Mouse (Mus musculus) ES-E14 (cell line): ENCODE data around the gene Pkhd1.

Source experiments
- CHD2 ChIP-seq: IDR thresholded peaks from 2 replicates; pipeline ENCODE4 v1.6.1; 2014; ENCODE audit warnings: mild to moderate bottlenecking, low read depth, low read length, inconsistent platforms
- MAFK ChIP-seq: IDR thresholded peaks from 2 replicates; pipeline ENCODE4 v1.6.1; 2014; ENCODE audit warnings: mild to moderate bottlenecking, low read depth, low read length, inconsistent platforms; ENCODE audit not compliant: insufficient read depth
- ZNF384 ChIP-seq: IDR thresholded peaks from 2 replicates; pipeline ENCODE4 v1.6.1; 2012; ENCODE audit warnings: low read depth, low read length, inconsistent platforms

- TF ChIP-seq CHD2 = no peak
- no peak for TF ChIP-seq MAFK
- no peak for TF ChIP-seq ZNF384
These were observed 1.5 kb upstream of the Pkhd1 start for GRCm38 (mm10) chr1:20619363-20619762.
